Mouse (Mus musculus) frontal cortex, postnatal 10 days (tissue): ENCODE results near the gene Adam1a.
A peak's percentile ranks its signal among the peaks of the same experiment; 100 is the strongest.

ENCODE experiments used
- DNase-seq, 2 experiments: peaks; one replicate each; pipeline ENCODE4 v3.0.0; 2022; ENCODE audit warnings: low spot score in 2 of 2, mixed read lengths in 1 of 2

Adam1a gene

GRCm38 (mm10) chr5:121500719-121501118 lies 44.6 kb downstream of the Adam1a start:
- DNase-seq, result no peak

GRCm38 (mm10) chr5:121493305-121493704 lies 52.0 kb downstream of the Adam1a start:
- peak; percentile 19 to 50 for DNase-seq

GRCm38 (mm10) chr5:121484801-121485200 lies 60.5 kb downstream of the Adam1a start:
- DNase-seq, result no peak

- DNase-seq, result no peak
Observed at GRCm38 (mm10) chr5:121477680-121478079, 67.6 kb downstream of the Adam1a start.

- DNase-seq, result no peak
Observed at GRCm38 (mm10) chr5:121476040-121476439, 69.2 kb downstream of the Adam1a start.

- no peak for DNase-seq
Observed at GRCm38 (mm10) chr5:121474610-121475009, 70.7 kb downstream of the Adam1a start.

GRCm38 (mm10) chr5:121472411-121472810 lies 72.9 kb downstream of the Adam1a start:
- no peak for DNase-seq

GRCm38 (mm10) chr5:121469566-121469965 lies 75.7 kb downstream of the Adam1a start:
- no peak for DNase-seq
